Mouse (Mus musculus): Measurements from ENCODE around the gene Zfp648.

The Zfp648 gene

DNA sequence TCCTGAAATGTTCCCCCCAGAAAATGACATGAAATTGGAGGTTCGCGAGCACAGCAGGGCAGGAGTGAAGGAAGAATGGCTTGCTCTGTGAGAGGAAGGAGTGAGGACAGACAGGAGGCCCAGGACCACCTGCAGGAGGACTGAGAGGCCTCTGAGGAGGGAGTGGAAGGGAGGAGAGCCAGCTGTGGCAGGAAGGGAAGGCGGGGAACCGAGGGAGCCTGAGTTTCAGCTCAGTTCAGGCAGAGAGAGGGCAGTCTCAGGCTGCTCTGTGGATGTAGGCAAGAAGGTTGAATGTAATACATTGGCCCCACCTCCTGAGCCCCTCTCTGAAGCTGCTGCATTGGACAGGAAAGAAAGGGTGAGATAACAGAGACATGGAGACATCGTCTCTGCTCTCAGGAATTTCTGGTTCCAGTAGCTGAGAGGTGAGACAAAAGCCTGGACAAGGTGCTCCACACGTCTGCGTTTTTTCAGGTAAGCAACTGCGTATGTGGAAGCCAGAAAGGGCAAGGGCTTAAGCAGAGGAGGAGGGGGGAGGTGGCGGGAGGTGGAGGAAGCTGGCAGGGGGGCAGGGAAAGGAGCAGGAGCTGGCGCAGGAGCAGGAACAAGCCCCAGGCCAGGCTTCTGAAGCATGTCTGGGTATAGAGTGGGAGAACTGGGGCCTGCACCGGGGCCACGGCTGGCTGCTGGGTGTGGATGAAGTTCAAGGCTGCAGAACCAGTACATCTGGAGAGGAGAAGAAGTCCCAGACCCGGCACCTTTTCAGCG, at the start of gene Zfp648:
Gene Zfp648, plus strand, starts transcription at position 233 of the 768 bp plus-strand sequence.
- peak; percentile 43 to 66 for DNase-seq

DNA sequence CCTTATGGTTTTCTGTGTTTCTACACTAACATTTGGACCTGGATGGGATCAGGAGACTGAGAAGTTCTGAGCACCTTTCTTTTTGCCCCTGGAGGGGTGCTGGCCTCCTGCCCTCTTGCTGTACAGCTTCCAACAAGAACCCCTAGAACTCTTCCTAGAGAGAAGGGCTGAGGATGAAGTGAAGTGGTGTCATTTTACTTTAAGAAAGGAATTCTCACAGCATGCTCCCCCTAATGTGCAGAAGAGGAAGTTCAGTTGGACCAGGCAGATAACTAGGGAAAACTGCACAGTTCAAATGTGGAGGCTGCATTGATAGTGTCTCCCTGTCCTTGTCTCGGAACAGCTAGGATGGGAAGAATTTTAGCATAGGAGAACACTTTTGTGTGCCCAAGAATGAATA, 48.4 kb upstream of the Zfp648 start:
- peak in 1 of 2 experiments; percentile 4 for DNase-seq

DNA sequence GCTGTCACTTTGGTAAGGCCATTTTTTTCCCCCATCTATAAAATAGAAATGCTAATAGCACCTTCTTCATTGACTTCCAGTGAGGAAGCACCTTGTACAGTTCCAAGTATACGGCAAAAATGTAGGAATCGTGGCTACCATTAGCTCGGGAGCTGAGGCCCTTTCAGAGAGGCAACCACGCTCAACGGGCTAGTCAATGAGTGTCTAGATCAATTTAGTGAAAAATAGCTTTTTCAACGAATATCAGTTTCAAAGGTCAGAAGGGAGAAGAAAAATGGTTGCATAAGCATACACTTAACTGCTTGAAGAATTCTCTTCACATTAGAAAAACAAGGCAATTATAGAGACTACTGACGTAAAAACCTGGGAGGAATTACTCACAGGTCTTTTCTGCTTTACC, 47.2 kb upstream of the Zfp648 start:
- no peak for DNase-seq

DNA sequence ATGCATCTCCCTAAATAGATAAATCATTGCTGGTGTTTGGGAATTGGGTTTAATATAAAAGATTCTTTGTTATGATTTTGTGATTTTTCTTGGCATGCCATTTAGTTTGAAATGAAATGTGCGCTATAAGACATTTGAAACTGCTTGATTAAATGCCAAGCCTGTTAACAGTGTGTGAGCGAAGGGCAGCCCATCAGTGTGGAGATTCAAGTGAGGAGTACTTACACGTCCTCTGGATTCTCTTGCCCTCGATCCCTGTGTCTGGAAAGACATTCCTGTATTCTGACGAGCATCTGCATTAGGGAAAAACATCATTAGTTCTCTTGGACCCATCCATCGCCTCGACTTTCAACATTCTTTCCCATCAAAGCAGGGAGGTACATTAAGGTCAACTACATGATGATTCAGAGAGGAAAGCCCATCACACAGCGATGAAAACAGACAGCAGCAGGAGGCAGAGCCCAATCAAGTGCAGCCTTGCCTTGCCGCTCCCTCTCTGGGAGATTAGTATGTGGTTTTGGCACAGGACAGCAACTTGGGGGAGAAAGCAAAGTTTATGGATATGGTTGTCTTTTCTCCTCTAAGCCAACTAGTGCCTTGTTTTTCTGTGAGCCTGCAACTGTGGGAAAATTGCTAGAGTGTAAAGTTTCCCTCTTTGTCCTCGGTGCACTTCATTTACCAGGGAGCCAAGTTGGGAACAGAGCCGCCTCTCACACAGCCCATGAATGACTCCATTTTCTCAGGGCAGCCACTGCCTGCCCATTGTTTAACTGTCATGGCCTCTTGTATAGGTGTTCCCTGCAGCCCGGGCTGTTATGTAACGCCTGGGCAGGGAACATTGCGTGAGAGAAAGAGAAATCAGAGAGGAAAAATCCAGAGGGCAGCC, 44.6 kb upstream of the Zfp648 start:
- peak in 1 of 2 experiments; percentile 31 for DNase-seq

DNA sequence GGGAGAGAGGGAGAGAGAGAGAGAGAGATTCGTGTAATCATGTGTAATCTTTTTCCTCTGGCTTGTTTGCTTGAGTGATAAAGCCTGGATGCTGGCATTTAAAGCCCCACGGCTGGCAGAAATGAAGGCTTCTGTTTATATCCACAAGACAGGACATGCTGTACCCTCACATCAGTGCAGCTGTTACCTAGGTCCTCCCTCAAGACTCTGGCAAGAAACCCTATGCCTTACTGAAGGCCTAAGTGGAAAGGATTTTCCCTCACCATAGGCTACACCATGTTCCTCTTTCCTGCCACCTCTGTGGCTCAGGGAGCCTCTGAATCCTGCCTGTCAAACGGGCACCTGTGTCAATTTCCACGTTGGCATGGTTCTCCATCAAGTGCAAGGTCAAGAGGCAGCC, 43.9 kb upstream of the Zfp648 start:
- no peak for DNase-seq

DNA sequence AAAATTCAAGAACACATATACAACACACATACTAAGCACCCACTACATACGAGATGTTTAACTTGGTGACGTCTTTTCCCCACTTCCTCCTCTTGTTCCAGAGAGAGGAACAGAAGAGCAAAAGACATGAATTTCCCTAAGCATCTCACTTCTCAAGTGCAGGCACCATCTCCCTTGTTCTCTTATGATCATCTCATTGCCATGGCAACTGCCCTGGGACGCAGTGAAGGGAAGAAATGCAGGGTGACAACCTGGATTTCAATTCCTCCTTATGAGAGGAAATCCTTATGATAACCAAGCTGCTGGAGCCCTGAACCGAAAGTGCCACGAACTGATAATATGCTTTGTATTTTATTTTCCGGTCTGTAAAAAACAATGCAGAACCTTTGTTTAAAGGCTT, 33.3 kb upstream of the Zfp648 start:
- no peak for DNase-seq

DNA sequence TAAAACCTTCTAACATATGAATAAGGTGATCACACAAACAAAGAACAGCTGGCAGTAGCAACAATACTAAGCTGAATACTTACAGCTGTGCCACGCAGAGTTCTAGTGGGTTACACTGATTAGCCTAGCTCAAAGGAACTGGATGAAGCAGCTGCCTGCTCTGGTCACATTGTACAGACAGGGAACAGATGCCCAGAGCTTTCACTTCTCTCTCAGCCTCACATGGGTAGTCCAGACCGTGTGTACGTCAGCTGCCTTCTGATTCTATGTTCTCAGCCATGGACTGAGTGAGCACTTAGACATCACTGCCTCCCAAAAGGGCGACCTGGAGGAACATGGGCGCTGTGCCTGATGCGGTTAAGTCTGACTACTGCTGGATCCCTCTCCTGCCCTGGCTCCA, 25.7 kb upstream of the Zfp648 start:
- no peak for DNase-seq

DNA sequence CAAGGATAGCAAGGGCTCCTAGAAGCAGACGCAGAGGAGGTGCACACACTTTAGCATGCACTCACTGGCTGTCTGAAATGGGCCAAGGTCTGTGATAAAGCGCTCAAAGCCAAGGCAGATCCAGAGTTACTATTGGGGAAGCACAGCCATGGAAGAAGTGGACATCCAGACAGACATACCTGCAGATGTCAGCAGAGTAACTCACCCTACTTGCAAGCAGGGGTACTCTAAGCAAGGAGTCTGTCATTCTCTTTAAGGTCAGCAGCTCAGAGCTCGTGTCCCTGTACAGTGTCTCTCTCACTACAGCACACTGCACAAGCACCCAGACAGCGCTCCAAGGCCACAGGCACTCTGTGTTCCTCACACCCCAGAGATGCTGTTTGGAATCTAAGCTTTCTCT, 23.2 kb upstream of the Zfp648 start:
- DNase-seq = no peak

DNA sequence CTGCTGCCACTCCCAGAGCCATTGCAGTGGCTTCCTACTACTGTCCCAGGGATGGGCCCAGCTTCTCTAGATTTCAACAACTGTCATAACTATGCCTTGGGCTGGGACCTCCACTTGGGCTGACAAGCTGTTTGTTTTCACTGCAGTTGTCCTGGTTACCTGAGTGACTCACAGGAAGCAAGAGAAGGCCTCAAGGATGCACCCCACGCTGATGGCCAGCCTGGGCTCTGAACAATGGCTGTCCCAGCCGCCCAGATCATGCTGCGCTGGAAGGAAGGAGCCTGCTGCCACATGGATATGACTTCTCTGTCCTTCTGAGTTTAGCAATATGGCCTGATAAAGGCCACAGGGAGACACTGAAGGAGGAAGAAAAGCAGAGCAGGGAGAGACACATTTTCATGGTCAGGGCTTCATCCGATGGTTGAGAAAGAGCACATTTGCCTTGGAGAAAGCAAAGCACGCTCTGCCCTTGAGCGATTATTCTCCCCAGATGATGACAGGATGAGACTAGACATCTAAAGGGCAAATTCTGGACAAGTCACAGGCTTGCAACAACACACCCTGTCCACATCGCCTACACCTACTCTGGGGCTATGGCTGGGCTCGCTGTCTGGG, 22.3 kb upstream of the Zfp648 start:
- DNase-seq = no peak

DNA sequence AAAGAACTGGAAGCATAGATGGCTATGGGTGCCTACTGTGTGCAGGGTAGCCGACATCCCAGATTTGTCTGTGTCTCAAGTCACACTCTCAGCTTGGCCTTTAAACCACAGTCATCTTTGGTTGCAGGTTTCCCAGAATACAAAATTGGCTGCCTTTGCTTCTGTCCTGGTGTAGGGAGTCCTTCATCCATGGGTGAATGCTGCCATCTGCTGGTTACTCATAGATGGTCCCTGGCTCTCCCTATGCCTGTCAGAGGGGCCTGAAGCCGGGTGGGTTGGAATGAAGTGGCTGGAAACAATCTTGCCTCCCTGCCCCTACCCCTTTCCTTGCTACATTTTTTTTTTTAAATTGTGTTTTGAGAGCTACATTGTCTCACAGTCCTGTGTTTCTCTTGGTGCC, 20.0 kb upstream of the Zfp648 start:
- DNase-seq = peak; percentile 83 to 87

DNA sequence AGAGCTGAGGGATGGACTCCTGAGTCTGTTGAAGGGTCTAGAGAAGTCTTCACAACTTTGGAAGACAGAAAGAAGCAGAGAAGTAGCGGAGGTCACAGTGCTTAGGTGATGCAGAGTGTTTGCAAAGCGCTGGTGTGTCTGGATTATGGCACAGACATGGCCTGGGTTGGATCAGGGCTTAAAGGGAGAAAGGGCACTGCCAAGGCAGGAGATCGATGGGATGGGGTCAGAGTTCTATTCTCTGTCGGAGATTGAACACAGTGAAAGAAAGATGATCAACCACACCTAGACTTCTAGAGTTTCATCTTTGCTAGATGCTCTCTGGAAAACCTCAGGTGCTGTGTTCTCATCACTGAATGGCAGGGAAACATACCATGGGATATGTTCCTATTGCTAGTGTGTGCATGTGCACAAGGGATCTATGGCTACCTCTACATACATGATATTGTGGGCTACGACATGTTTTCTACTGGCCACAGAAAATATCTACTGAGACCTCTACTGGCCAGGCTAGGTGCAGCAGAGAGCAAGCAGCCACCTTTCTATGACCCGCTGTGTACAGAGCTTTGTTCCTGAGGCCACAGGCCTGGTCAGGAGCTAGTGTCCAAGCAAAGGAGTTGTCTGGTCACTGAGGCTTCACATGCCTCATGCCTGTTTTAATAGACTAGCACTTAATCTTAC, 18.5 kb upstream of the Zfp648 start:
- peak; percentile 45 to 60 for DNase-seq

DNA sequence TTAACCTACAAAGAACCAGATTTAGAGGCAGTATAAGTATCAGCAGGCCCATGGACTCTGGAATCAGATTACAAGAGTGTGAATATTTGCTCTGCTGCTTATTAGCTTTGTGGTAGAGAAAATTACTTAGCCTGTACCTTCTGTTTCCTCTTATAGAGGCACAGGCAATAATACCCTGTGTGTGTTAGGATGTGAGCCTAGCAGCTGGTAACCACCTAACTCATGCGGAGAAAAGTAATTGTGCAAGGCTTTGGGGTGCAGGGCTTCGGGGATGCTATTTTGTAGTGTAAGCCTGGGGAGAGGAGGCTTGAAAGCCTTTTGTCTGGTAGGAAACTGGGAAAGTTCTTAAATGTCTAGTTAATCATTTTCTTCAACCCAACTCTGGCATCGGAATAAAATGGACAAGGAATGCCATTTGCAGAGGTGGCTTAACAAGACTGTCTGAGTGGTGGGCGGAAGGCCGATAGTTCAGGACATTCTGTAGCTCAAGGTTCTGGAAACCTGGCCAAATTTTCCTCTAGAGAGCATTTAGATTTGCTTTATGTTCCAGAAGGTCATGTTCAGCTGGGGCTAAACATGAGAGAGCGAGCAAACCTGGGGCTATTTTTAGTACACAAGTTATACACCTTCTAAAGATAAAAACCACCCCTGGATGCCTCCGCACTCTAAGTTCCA, 17.8 kb upstream of the Zfp648 start:
- peak in 1 of 2 experiments; percentile 17 for DNase-seq

DNA sequence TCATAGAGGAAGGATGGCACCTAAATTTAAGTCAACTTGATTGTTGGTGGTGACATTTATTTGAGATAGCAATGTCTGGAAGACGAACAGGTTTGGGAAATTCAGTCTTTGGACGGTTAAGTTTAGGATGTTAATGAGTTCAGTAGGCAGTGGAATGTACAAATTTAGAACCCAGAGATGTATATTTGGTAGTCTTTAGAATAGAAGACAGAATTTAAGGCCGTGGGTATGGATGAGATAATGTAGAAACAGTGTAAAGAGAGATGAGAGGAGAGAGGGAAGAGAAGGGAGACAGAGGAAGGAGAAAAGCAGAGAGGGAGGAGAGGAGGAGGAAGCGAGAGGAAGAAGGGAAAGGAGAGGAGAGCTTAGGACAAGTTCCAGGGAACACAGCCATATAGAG, 12.8 kb upstream of the Zfp648 start:
- no peak for DNase-seq

DNA sequence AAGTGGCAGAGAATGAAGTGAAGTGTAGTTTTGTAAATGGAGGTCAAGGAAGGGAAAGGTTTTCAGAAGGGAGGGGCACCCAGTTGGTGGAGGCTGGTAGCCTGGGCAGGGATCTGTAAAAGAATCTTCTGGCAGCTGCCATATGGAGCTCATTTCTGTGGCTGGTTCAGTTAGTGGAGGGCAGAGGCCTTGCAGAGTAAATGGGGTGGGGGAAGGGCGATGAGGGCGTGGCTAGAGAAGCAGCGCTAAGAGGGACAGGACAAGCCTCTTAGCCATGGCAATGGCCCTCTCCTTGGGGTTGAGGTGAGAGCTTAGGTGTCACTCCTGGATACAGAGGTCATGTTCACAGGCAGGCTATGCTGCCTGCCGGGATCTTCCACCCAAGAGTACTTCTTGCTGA, 12.4 kb upstream of the Zfp648 start:
- DNase-seq = peak; percentile 31 to 50

DNA sequence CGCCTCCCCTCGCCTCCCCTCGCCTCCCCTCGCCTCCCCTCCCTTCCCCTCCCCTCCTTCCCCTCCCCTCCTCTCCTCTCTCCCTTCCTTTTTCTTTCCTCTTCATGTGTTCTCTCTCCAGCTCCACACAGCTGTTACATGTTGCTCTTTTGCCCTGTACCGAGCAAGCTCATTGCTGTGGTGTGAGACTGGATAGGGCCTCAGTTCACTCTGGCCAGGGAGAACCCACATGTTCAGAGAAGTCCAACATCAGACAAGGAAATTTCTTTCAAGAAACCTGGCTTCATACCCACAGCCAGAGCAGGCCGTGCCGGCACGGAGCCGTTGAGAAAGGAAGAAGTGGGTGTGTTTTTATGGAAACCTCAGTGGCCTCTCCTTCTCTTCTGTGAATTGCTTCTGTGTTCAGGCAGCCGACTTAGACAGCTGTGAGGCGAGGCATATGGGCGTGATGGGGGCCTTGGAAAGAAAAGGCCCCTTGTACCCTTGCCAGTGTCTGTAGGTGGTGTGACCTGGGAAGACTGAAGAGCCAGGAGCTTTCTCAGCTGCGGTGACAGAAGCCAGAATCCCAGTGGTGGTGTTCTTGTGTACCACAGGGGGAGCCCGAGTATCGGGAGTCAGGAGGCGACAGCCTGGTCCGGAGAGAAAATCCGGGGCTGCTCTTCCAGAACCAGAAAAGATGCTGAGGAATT, 11.0 kb upstream of the Zfp648 start:
- peak; percentile 57 to 69 for DNase-seq

DNA sequence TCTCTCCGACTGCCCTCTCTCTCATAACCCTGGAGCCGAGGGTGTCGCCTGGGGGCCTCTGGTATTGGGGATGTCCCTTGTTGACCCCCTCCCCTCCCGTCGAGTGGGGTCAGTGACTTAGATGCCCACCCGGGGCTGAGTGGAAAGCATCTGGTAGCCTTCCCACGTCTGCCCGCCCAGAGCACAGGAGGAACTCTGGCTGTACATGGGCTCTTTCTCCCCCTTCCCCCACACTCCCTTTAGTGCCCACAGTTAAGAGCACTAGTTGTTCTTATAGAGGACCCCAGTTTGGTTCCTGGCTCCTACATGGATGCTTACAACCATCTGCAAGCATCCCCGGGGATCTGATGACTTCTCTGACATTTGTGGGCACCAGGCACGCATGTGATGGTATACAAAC, 2.1 kb upstream of the Zfp648 start:
- DNase-seq = no peak

DNA sequence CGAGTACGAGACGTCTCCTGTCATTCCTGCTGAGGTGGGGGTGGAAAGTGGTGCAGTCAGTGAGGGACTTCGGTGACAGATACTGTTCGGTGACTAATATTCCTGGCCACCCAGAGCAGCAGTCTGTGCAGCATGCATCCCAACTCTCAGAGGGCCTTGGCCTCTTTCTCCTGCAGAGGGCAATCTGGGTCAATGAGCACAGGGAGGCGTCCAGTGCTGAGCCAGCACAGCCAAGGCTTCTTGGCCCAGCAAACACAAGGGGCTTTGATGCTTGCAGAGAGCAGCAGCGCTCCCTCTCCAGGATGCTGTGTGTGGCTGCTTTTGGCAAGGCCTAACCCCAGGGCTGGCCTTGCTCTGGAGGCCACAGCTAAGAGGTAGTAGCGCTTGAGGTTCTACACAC, 1.6 kb downstream of the Zfp648 start:
- peak; percentile 23 to 51 for DNase-seq

DNA sequence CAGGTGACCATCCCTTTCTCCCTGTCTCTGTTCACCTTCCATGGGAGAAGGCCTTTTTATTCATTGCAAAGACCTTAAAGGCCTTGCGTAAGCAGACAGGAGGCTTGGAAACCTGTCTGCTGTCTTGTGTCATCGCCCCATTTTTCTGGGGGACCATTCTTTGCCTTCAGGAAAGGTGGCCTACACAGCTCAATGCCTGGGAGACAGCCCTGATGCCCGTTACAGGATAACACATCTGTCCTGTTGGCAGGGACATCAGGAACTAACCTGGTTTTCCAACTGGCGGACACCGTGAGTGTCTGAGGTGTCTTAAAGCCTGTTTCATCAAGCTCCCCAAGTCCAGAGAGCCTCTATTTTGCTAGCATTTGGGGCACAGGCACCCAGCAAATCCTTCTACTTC, 2.4 kb downstream of the Zfp648 start:
- DNase-seq = no peak

DNA sequence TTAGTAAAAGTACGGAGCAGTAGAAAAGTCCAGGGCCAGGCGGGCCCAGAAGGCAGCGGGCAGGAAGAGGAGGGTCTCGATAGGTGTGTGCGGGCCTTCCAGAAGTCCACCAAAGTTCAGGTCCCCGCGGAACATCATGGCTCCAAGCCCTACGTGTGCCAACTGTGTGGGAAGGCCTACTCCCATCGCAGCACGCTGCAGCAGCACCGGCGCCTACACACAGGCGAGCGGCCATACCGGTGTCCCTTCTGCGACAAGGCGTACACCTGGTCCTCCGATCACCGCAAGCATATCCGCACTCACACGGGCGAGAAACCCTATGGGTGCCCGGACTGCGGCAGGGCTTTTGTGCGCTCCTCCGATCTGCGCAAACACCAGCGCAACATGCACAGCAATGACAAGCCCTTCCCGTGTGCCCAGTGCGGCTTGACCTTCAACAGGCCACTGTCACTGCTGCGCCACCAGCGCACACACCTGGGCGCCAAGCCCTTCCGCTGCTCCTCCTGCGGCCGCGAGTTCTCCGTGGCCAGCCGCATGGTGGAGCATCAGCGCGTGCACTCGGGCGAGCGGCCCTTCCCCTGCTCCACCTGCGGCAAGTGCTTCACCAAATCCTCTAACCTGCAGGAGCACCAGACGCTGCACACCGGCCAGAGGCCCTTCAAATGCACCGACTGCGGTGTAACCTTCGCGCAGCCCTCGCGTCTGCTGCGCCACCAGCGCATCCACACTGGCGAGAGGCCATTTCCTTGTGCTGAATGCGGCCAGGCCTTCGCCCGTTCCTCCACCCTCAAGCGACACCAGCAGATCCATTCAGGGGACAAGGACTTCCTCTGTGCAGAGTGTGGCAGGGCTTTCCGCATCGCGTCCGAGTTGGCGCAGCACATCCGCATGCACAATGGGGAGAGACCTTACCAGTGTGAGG, 3.9 kb downstream of the Zfp648 start:
- peak; percentile 19 to 46 for DNase-seq

DNA sequence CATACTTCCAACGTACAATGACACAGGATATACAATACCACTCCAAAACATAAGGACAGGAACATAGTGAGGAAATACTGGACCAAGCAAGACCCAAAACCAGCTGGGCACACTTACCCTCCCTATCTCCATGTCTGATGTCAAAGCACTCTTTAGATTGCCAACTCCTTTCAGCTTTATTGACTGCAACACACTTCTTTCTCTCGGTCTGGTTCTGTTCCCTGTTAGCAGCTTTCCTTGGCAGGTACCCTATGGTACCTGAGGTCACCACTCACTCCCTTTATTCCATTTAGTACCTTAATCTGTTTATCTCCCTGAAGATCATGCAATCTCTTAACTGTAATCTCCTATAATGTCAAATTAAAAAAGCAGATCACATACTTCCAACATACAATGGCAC, 19.0 kb downstream of the Zfp648 start:
- DNase-seq = no peak

DNA sequence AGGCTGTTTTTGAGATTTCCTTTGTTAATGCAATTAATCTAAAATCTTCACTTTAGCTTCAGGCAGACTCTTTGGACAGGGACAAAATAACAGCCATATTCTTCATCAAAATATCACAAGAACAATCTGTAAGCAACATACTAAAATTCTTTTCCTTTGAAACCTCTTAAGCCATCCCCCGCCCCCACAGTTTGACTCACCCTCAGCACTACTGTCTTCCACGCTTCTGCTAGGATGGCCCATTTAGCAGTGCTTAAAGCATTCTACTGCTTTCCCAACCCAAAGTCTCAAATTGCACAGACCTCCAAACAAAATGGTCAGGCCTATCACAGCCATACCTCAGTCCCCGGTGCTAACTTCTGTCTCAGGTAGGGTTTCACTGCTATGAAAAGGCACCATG, 19.6 kb downstream of the Zfp648 start:
- DNase-seq = no peak
